In genomic region chr7:19211041-19211675, GRCm38 (mm10) we compare ENCODE assay signal across 21 mouse cellular contexts. TPM values are rescaled to one million over a fixed set of nuclear protein-coding genes. Genes with fewer than 3 reads are reported as not detected.
DNase-seq lines count a peak whose midpoint lies in the region; ATAC-seq lines count a peak whose summit lies in the region.
"Had no signal": no experiment of that assay in that cellular context is flagged by ENCODE, and none has a peak within 500 bp of the region (broad histone marks: within the 10 kb centered on the region; RNA-seq: fewer than 3 reads in every experiment).

No protein-coding gene starts in this region.

- H3K9me3 ChIP-seq in heart, embryonic 12.5 days (replicated peaks), result peaks cover 3% of the 10 kb centered on the region; the same call in 1 of the 2 replicates
- H3K9me3 ChIP-seq: hindbrain, embryonic 13.5 days; limb, embryonic 15.5 days; midbrain, embryonic 15.5 days had no signal

- no peak overlapping the region for H3K4me2 ChIP-seq in heart, embryonic 12.5 days

- no peak for ATAC-seq in heart, embryonic 12.5 days (ENCODE audit: insufficient number of reproducible peaks, low FRiP score)
- ATAC-seq: forebrain, embryonic 13.5 days; inflammation-experienced regulatory T-cells, adult 6 months; midbrain, embryonic 15.5 days had no signal

- no peak overlapping the region for H3K27ac ChIP-seq in heart, embryonic 12.5 days (ENCODE audit: poor library complexity, severe bottlenecking)
- H3K27ac ChIP-seq: forebrain, embryonic 13.5 days; hindbrain, embryonic 13.5 days; layer of hippocampus, adult 2 months; limb, embryonic 15.5 days; midbrain, embryonic 15.5 days had no signal

- H3K4me3 ChIP-seq in heart, embryonic 12.5 days, result no peak overlapping the region
- H3K4me3 ChIP-seq: myocyte had no signal

- no peaks in the 10 kb centered on the region for H3K36me3 ChIP-seq in heart, embryonic 12.5 days
- H3K36me3 ChIP-seq: limb, embryonic 15.5 days; midbrain, embryonic 15.5 days had no signal

- peaks cover 14% of the 10 kb centered on the region for H3K4me1 ChIP-seq in heart, embryonic 12.5 days (replicated peaks)

- DNase-seq in heart, adult 11 months, result peak; percentile 94
- peak; percentile 54 for DNase-seq in kidney, adult 9 months
- DNase-seq in kidney, adult 11 months, result no peak
- DNase-seq in ES-CJ7 (ENCODE audit: low read depth, low spot score), result peak; percentile 68
- DNase-seq in kidney, postnatal 14 days, result peak; percentile 34
- no peak for DNase-seq in layer of hippocampus, adult 11-12 months (ENCODE audit: low spot score)
- DNase-seq: adrenal gland, adult 2 months; cerebellum, adult 9-10 months; gastrocnemius, postnatal 25 days; lung, adult 18-20 months; lung, postnatal 36 days; thymus, postnatal 25 days had no signal

- no peak overlapping the region for H3K9ac ChIP-seq in heart, embryonic 12.5 days
- H3K9ac ChIP-seq: limb, embryonic 15.5 days had no signal

- H3K27me3 ChIP-seq in heart, embryonic 12.5 days (replicated peaks), result 0 out of 2 replicates have a peak, but pooled peaks cover 12% of the 10 kb centered on the region
- H3K27me3 ChIP-seq: CH12.LX; limb, embryonic 15.5 days had no signal

- 57% methylated on average over 5 of the region's 5 CpGs for WGBS in heart, embryonic 12.5 days

RNA-seq across cellular contexts. Expression of gene Gpr4, which starts 1.2 kb away (rescaled TPM):
- polyA plus RNA-seq in heart, embryonic 12.5 days (2016; fragmentation: Nextera tagmentation; extraction: Ambion mirVana), result 0.97 and 1.1 TPM in 2 replicates

RNA-seq across cellular contexts. Expression of gene Opa3, which starts 17.0 kb away (rescaled TPM):
- polyA plus RNA-seq in heart, embryonic 12.5 days (2016; fragmentation: Nextera tagmentation; extraction: Ambion mirVana), result 37.0 and 38.4 TPM in 2 replicates

RNA-seq across cellular contexts. Expression of gene Eml2, which starts 34.9 kb away (rescaled TPM):
- polyA plus RNA-seq in heart, embryonic 12.5 days (2016; fragmentation: Nextera tagmentation; extraction: Ambion mirVana), result 17.7 and 18.2 TPM in 2 replicates

RNA-seq across cellular contexts. Expression of gene Gipr, which starts 45.2 kb away (rescaled TPM):
- 8.0 and 9.7 TPM in 2 replicates for polyA plus RNA-seq in heart, embryonic 12.5 days (2016; fragmentation: Nextera tagmentation; extraction: Ambion mirVana)
- polyA plus RNA-seq: inflammation-experienced regulatory T-cells, adult 6 months had no signal

Comparison
In these comparisons a context has a peak if more than half of its experiments do, and no peak if none do; other contexts are left out.
1. DNase-seq: peak in heart, adult 11 months (single experiment), kidney, adult 9 months (single experiment), ES-CJ7 (single experiment) and kidney, postnatal 14 days (single experiment); none in kidney, adult 11 months (single experiment) and layer of hippocampus, adult 11-12 months (single experiment).